8 mouse cellular contexts compared by ENCODE assay signal in genomic region chr8:105855248-105856167, GRCm38 (mm10). TPM values are rescaled to one million over a fixed set of nuclear protein-coding genes. Genes with fewer than 3 reads are reported as not detected.
DNase-seq lines count a peak whose midpoint lies in the region; ATAC-seq lines count a peak whose summit lies in the region.

No protein-coding gene starts in this region.

- H3K4me2 ChIP-seq in kidney, embryonic 15.5 days: peak overlapping the region; percentile 89
- peak overlapping the region; percentile 99 for H3K4me2 ChIP-seq in liver, embryonic 13.5 days
- peak overlapping the region; percentile 85 for H3K4me2 ChIP-seq in neural tube, embryonic 15.5 days

- H3K4me3 ChIP-seq in kidney, embryonic 15.5 days (replicated peaks): peak overlapping the region; percentile 75
- peak overlapping the region; percentile 99 for H3K4me3 ChIP-seq in liver, embryonic 13.5 days (replicated peaks)
- H3K4me3 ChIP-seq in neural tube, embryonic 15.5 days (replicated peaks): peak overlapping the region; percentile 86

- H3K4me1 ChIP-seq in kidney, embryonic 15.5 days: peaks cover 55% of the 10 kb centered on the region
- peaks cover 66% of the 10 kb centered on the region for H3K4me1 ChIP-seq in liver, embryonic 13.5 days (replicated peaks)
- H3K4me1 ChIP-seq in neural tube, embryonic 15.5 days: peaks cover 51% of the 10 kb centered on the region

- intact Hi-C loops in gastrocnemius, postnatal 14 days (cut with DNase I; ENCODE audit: low total_unique reads): no loop called here

- peak; percentile 59 for ATAC-seq in kidney, embryonic 15.5 days (replicated peaks; ENCODE audit: low FRiP score)
- ATAC-seq in liver, embryonic 13.5 days (ENCODE audit: low read depth): peak; percentile 24
- peak; percentile 48 for ATAC-seq in neural tube, embryonic 15.5 days (ENCODE audit: low FRiP score)

- under 1% methylated on average over 71 of the region's 71 CpGs for WGBS in kidney, embryonic 15.5 days
- WGBS in liver, embryonic 13.5 days (ENCODE audit: insufficient replicate concordance): under 1% methylated on average over 71 of the region's 71 CpGs
- under 1% methylated on average over 70 of the region's 71 CpGs for WGBS in neural tube, embryonic 15.5 days

- H3K27ac ChIP-seq in kidney, embryonic 15.5 days: peak overlapping the region; percentile 89
- H3K27ac ChIP-seq in liver, embryonic 13.5 days: peak overlapping the region; percentile 89
- peak overlapping the region; percentile 89 for H3K27ac ChIP-seq in neural tube, embryonic 15.5 days (replicated peaks)

- DNase-seq in ovary, adult 18-20 months (ENCODE audit: low spot score): peak; percentile 32
- no peak for DNase-seq in ovary, postnatal 14 days (ENCODE audit: low spot score)
- DNase-seq in cerebellum, postnatal 25 days: peak; percentile 68 to 70
- peak; percentile 53 for DNase-seq in gastrocnemius, postnatal 14 days
- peak; percentile 55 for DNase-seq in liver, embryonic 13.5 days
- DNase-seq in thymus, postnatal 25 days: peak; percentile 46

- H3K9me3 ChIP-seq in kidney, embryonic 15.5 days (replicated peaks): no peaks in the 10 kb centered on the region
- H3K9me3 ChIP-seq in liver, embryonic 13.5 days (replicated peaks): no peaks in the 10 kb centered on the region
- no peaks in the 10 kb centered on the region for H3K9me3 ChIP-seq in neural tube, embryonic 15.5 days (replicated peaks)

- no peaks in the 10 kb centered on the region for H3K27me3 ChIP-seq in kidney, embryonic 15.5 days
- H3K27me3 ChIP-seq in liver, embryonic 13.5 days: no peaks in the 10 kb centered on the region
- H3K27me3 ChIP-seq in neural tube, embryonic 15.5 days (replicated peaks): no peaks in the 10 kb centered on the region

- H3K9ac ChIP-seq in kidney, embryonic 15.5 days: peak overlapping the region; percentile 69
- H3K9ac ChIP-seq in liver, embryonic 13.5 days: peak overlapping the region; percentile 92
- H3K9ac ChIP-seq in neural tube, embryonic 15.5 days (replicated peaks): peak overlapping the region; percentile 63

- peaks cover 15% of the 10 kb centered on the region for H3K36me3 ChIP-seq in kidney, embryonic 15.5 days
- H3K36me3 ChIP-seq in liver, embryonic 13.5 days: peaks cover 9% of the 10 kb centered on the region
- peaks cover 4% of the 10 kb centered on the region; the same call in 1 of the 2 replicates for H3K36me3 ChIP-seq in neural tube, embryonic 15.5 days

RNA-seq across cellular contexts. Expression of gene Thap11, which starts 0.6 kb away (rescaled TPM):
- 10 to 100 TPM; 19.6 to 22.7 TPM for total RNA-seq in gastrocnemius, postnatal 14 days (2021)
- 66.9 and 67.5 TPM in 2 replicates for polyA plus RNA-seq in kidney, embryonic 15.5 days (2015; fragmentation: Nextera tagmentation; extraction: Ambion mirVana)
- polyA plus RNA-seq in liver, embryonic 13.5 days (2015; fragmentation: Nextera tagmentation; extraction: Ambion mirVana): 38.2 and 40.7 TPM in 2 replicates
- 55.8 and 58.3 TPM in 2 replicates for polyA plus RNA-seq in neural tube, embryonic 15.5 days (2015; fragmentation: Nextera tagmentation; extraction: Ambion mirVana)

RNA-seq across cellular contexts. Expression of gene Cenpt, which starts 2.4 kb away (rescaled TPM):
- 1 to 10 TPM; 1.9 to 3.9 TPM for total RNA-seq in gastrocnemius, postnatal 14 days (2021)
- 42.0 and 47.0 TPM in 2 replicates for polyA plus RNA-seq in kidney, embryonic 15.5 days (2015; fragmentation: Nextera tagmentation; extraction: Ambion mirVana)
- 21.5 and 22.3 TPM in 2 replicates for polyA plus RNA-seq in liver, embryonic 13.5 days (2015; fragmentation: Nextera tagmentation; extraction: Ambion mirVana)
- 47.5 and 49.3 TPM in 2 replicates for polyA plus RNA-seq in neural tube, embryonic 15.5 days (2015; fragmentation: Nextera tagmentation; extraction: Ambion mirVana)

RNA-seq across cellular contexts. Expression of gene Nutf2, which starts 4.9 kb away (rescaled TPM):
- total RNA-seq in gastrocnemius, postnatal 14 days (2021): 10 to 100 TPM; 63.8 to 66.0 TPM
- polyA plus RNA-seq in kidney, embryonic 15.5 days (2015; fragmentation: Nextera tagmentation; extraction: Ambion mirVana): 283 and 294 TPM in 2 replicates
- 152 and 192 TPM in 2 replicates for polyA plus RNA-seq in liver, embryonic 13.5 days (2015; fragmentation: Nextera tagmentation; extraction: Ambion mirVana)
- 145 and 174 TPM in 2 replicates for polyA plus RNA-seq in neural tube, embryonic 15.5 days (2015; fragmentation: Nextera tagmentation; extraction: Ambion mirVana)

RNA-seq across cellular contexts. Expression of gene Edc4, which starts 25.2 kb away (rescaled TPM):
- 10 to 100 TPM; 21.1 to 21.5 TPM for total RNA-seq in gastrocnemius, postnatal 14 days (2021)
- polyA plus RNA-seq in kidney, embryonic 15.5 days (2015; fragmentation: Nextera tagmentation; extraction: Ambion mirVana): 47.1 and 51.9 TPM in 2 replicates
- 17.3 and 18.5 TPM in 2 replicates for polyA plus RNA-seq in liver, embryonic 13.5 days (2015; fragmentation: Nextera tagmentation; extraction: Ambion mirVana)
- polyA plus RNA-seq in neural tube, embryonic 15.5 days (2015; fragmentation: Nextera tagmentation; extraction: Ambion mirVana): 45.3 and 46.5 TPM in 2 replicates

RNA-seq across cellular contexts. Expression of gene Tsnaxip1, which starts 28.0 kb away (rescaled TPM):
- not detected for total RNA-seq in gastrocnemius, postnatal 14 days (2021)
- polyA plus RNA-seq in kidney, embryonic 15.5 days (2015; fragmentation: Nextera tagmentation; extraction: Ambion mirVana): 0.13 and 0.14 TPM in 2 replicates
- polyA plus RNA-seq in liver, embryonic 13.5 days (2015; fragmentation: Nextera tagmentation; extraction: Ambion mirVana): 0.06 and 0.08 TPM in 2 replicates
- polyA plus RNA-seq in neural tube, embryonic 15.5 days (2015; fragmentation: Nextera tagmentation; extraction: Ambion mirVana): 0.28 and 0.47 TPM in 2 replicates
